Mouse (Mus musculus) small intestine, adult 2 months (tissue): Measurements from ENCODE around the gene Ndufv3. TPM values are rescaled to one million over a fixed set of nuclear protein-coding genes. Genes with fewer than 3 reads are reported as not detected.

ENCODE experiments used
- H3K27ac ChIP-seq: fragments of 200-500 bp; 2 replicates; pipeline ENCODE4 v1.5.1; 2012; ENCODE audit warnings: low read depth, low read length, control low read depth, inconsistent platforms; ENCODE audit not compliant: insufficient read depth
- H3K27me3 ChIP-seq: fragments of 200-500 bp; 2 replicates; pipeline ENCODE4 v1.6.1; 2012; ENCODE audit warnings: mild to moderate bottlenecking, moderate library complexity, low read length, inconsistent platforms; ENCODE audit not compliant: control insufficient read depth, insufficient read depth
- H3K36me3 ChIP-seq: fragments of 200-500 bp; 2 replicates; pipeline ENCODE4 v1.6.1; 2012; ENCODE audit warnings: mild to moderate bottlenecking, low read length, control low read depth, inconsistent platforms; ENCODE audit not compliant: control insufficient read depth, insufficient read depth
- H3K4me1 ChIP-seq: fragments of 200-500 bp; 2 replicates; pipeline ENCODE4 v1.6.1; 2012; ENCODE audit warnings: low read length, inconsistent platforms, mixed read lengths; ENCODE audit not compliant: control insufficient read depth, insufficient read depth, insufficient read length
- H3K4me3 ChIP-seq: fragments of 200-500 bp; 2 replicates; pipeline ENCODE4 v1.5.1; 2012; ENCODE audit warnings: low read depth, mild to moderate bottlenecking, control low read depth, inconsistent platforms, low read length, moderate library complexity
- CTCF ChIP-seq: fragments of 200-500 bp; IDR thresholded peaks from 2 replicates; pipeline ENCODE4 v1.5.1; 2012; ENCODE audit warnings: low read depth, mild to moderate bottlenecking, control low read depth, inconsistent platforms, low read length, moderate library complexity, mixed read lengths; ENCODE audit not compliant: insufficient replicate concordance, insufficient read length; ENCODE audit errors: extremely low read depth
- POLR2A ChIP-seq: fragments of 200-500 bp; IDR thresholded peaks from 2 replicates; pipeline ENCODE4 v1.6.1; 2012; ENCODE audit warnings: low read depth, mild to moderate bottlenecking, control low read depth, inconsistent platforms, low read length, moderate library complexity
- WGBS: fragments of 180-500 bp; shearing (Covaris S2); methylation state at CpG from one replicate; pipeline ENCODE4 v1.1.7; 2018; 5-methylcytosine and 5-hydroxymethylcytosine counted together
- polyA plus RNA-seq: library from polyadenylated mRNA; depleted of rRNA; stranded (reverse); fragments of >200 nt; gene quantifications from 2 replicates; pipeline ENCODE4 v1.2.3, GENCODE M21; 2012; rRNA removed

Ndufv3 gene
- polyA plus RNA-seq: 156 and 168 TPM in 2 replicates

DNA sequence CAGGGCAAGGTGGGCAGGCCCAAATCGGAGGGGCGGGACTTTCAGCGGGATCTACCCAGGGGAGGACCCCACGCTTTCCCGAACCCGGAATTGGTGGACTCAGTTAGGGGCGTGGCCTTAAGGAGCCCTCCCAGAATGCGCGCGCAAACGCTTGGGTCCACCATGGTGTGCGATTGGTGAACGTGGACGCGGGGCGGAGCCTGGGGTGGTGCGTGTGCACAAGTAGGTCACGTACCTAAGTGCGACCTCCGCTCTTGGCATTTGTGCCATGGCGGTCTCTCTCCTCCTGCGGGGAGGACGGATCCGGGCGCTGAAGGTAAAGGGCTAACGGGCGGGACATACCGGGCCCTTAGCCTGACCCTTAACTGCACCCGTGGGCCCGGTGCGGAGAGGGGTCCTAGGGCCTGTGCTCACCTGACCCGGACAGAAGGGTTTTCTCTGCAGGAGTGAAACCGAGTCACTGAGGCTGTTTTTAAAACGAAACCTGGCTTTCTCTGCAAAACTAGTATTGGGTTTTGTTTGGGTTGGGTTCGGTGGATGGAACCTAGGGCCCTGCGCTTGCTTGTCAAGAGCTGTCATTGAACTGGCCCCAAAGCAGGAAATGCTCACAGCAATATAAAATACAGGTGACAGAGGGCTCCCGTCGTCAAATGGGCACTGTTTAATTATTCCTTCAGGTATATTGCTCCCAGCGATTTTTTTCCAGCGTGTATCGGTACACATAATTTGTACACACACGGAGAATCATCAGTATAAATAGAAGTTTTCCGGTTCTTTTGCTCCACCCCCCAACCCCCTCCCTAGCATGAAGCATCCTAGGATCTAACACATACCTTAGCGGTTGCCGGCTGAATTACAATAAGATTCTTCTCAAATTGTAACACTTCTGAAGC, at the start of gene Ndufv3, which contains the start of gene Wdr4:
Ndufv3 (plus strand) TSS at position 170 of the 893 bp plus-strand sequence.
Wdr4 (minus strand) TSS at position 35 of the 893 bp plus-strand sequence.
- H3K4me1 ChIP-seq: peaks cover 4% of the 10 kb centered on the region
- H3K4me3 ChIP-seq: peak within 1 kb of the TSS; percentile 98
- WGBS: under 1% methylated on average over 45 of the region's 45 CpGs
- no peaks in the 10 kb centered on the region for H3K27me3 ChIP-seq
- TF ChIP-seq POLR2A: peak; percentile 83
- no peak for TF ChIP-seq CTCF
- H3K27ac ChIP-seq: peak within 1 kb of the TSS; percentile 86
- peaks cover 14% of the 10 kb centered on the region for H3K36me3 ChIP-seq

DNA sequence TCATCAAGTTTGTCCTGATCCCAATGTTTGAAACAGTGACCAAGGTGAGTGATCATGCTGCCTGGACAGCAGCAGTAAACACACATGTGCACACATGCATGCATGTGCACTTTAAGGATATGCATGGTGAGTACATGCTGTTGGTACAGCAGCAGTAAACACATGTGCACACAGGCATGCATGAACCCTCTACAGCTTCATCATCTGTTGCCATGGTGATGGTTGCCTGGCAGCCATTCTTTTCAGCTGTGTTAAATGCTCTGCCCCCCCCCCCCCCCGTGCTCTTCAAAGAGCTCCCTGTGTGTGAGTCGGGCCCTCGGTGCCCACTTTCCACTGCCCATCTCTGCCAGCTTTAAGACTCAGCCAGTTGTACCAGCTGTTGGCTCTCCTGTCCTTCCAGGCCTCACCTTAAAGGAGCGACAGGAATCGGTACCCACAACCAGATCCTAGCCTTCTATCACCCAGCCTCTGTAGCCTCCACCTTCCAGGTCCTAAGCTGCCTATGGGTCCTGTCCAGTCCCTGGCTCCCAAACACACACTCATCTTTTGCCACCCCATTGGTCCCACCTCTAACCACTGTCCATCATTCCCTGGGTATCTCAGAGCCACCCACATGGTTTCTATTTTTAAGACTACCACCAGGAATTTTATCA, 49.0 kb upstream of the Ndufv3 start:
- peaks cover 79% of the 10 kb centered on the region for H3K36me3 ChIP-seq
- H3K4me3 ChIP-seq: no peak overlapping the region
- no peaks in the 10 kb centered on the region for H3K4me1 ChIP-seq
- no peaks in the 10 kb centered on the region for H3K27me3 ChIP-seq
- 91% methylated on average over 5 of the region's 5 CpGs for WGBS
- TF ChIP-seq CTCF (no peak), POLR2A (no peak)
- H3K27ac ChIP-seq: no peak overlapping the region

DNA sequence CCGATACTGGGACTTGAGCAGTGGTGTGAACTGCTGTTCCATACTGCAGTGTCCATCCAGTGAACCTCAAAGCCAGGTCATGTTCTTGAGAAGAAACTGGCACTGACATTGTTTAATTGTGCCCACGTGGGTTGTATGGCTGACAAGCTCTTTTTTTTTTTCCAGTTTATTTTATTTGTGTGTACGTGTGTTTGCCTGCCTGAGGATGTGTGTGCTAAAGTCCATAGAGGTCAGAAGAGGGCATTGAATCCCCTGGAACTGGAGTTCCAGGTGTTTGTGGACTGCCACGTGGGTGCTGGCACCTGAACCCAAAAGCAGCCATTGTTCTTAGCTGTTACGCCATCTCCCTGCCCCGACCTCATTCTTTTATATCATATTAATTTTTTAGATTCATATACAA, 45.5 kb upstream of the Ndufv3 start:
- no peak for TF ChIP-seq CTCF

DNA sequence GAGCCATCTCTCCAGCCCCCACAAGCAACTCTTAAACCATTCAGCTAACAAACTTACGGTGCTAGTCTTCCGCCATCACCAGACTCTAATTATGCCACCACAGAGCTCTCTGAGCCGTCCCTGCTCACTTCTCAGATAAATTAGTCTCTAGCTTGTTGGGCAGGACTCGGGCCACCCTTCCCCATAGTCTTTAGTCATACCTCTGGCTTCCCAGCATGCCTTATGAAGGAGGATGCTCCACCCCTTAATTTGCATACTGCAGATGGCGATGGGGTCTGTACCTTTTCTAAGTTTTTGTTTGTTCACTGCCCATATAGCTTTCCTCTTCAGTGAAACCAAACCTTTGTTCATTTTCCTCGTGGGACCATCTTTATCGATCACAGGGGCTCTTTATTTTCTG, 41.3 kb upstream of the Ndufv3 start:
- H3K27ac ChIP-seq: no peak overlapping the region
- H3K27me3 ChIP-seq: no peaks in the 10 kb centered on the region
- H3K4me1 ChIP-seq: peaks cover 11% of the 10 kb centered on the region
- TF ChIP-seq POLR2A (no peak), CTCF (no peak)
- H3K4me3 ChIP-seq: no peak overlapping the region
- WGBS: 50% methylated on average over 7 of the region's 7 CpGs
- H3K36me3 ChIP-seq: peaks cover 30% of the 10 kb centered on the region

More for the DNA sequence above, 45.5 kb upstream of the Ndufv3 start:
- H3K4me3 ChIP-seq: no peak overlapping the region
- peaks cover 65% of the 10 kb centered on the region for H3K36me3 ChIP-seq
- no peak overlapping the region for H3K27ac ChIP-seq
- peaks cover 4% of the 10 kb centered on the region for H3K4me1 ChIP-seq
- no peaks in the 10 kb centered on the region for H3K27me3 ChIP-seq
- 66% methylated on average over 6 of the region's 6 CpGs for WGBS

- H3K27me3 ChIP-seq: no peaks in the 10 kb centered on the region
- TF ChIP-seq CTCF (no peak), POLR2A (peak; percentile 21; the same call in 1 of the 2 replicates)
- peaks cover 11% of the 10 kb centered on the region for H3K4me1 ChIP-seq
- H3K36me3 ChIP-seq: peaks cover 23% of the 10 kb centered on the region
- H3K27ac ChIP-seq: no peak overlapping the region
- WGBS: 21% methylated on average over 11 of the region's 11 CpGs
- H3K4me3 ChIP-seq: no peak overlapping the region
These were observed 40.6 kb upstream of the Ndufv3 start for GRCm38 (mm10) chr17:31479108-31479844.

DNA sequence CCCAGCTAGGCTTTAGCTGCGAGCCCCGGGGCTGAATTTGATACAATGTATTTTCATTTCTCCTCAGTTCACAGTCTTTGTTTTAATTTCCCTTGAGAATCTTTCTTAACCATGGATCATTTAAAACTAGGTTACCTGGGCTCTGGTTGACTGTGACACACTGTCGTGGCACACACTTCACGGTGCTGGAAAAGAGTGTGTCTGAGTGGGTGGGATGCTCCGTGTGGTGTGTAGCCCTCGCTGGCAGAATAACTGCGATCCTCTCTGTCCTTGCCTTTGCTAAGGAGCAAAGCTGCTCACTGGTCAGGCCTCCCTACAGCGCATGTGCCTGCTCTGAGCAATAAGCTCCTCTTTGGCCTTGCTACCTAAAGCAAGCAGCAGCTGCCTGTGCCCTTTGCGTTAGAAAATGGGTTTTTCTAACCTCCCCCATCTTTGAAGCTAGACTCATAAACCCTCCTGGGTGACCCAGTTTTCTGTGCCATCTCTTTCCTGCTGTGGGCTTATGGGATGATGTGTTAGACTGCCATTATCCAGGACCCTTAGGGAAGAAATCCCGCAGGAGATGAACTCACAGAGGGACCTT, 33.2 kb upstream of the Ndufv3 start:
- Histone ChIP-seq H3K4me3 (no peak overlapping the region), H3K4me1 (peaks cover 9% of the 10 kb centered on the region; the same call in 1 of the 2 replicates), H3K36me3 (no peaks in the 10 kb centered on the region), H3K27ac (no peak overlapping the region), H3K27me3 (no peaks in the 10 kb centered on the region)
- 77% methylated on average over 10 of the region's 10 CpGs for WGBS
- no peak for TF ChIP-seq CTCF
- no peak for TF ChIP-seq POLR2A
